Mouse (Mus musculus): ENCODE results near the gene Dlgap1. TPM values are rescaled to one million over a fixed set of nuclear protein-coding genes. Genes with fewer than 3 reads are reported as not detected.
"Not testable (repeated sequence)": the region's sequence is repeated elsewhere in the genome, so short reads cannot be mapped to it uniquely, and the experiment has no call there.

Gene Dlgap1
- polyA plus RNA-seq, 1 experiment from 2014 or later, result 7.4 TPM

DNA sequence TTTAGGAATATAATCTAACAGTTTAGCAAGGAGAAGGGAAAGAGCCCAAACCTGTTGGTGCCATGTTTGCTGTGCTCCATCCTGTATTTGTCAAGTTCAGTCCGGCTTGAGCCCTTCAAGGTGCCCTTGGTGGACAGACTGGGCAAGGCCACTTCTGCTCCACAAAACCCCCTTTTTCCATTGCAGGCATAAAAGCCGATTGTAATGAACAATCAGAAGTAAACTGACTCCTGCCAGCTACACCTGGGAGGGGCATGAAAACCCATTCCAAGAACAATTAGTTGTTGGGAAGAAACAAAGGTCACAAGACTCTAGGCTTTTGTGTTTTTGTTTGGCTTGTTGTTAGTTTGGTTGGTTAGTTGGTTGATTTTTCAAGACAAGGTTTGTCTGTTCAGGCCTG is 859.7 kb downstream of the Dlgap1 start:
- Histone ChIP-seq H3K27ac (no peak overlapping the region), H3K27me3 (peaks cover 14% of the 10 kb centered on the region; the same call in 1 of the 2 replicates), H3K4me3 (replicated peaks) (no peak overlapping the region), H3K4me1 (no peaks in the 10 kb centered on the region), H3K4me2 (no peak overlapping the region), H3K9me3 (no peaks in the 10 kb centered on the region), H3K36me3 (replicated peaks) (no peaks in the 10 kb centered on the region), H3K9ac (no peak overlapping the region)
- ATAC-seq (ENCODE audit: low FRiP score), result no peak
- 79% methylated on average over 2 of the region's 2 CpGs for WGBS

DNA sequence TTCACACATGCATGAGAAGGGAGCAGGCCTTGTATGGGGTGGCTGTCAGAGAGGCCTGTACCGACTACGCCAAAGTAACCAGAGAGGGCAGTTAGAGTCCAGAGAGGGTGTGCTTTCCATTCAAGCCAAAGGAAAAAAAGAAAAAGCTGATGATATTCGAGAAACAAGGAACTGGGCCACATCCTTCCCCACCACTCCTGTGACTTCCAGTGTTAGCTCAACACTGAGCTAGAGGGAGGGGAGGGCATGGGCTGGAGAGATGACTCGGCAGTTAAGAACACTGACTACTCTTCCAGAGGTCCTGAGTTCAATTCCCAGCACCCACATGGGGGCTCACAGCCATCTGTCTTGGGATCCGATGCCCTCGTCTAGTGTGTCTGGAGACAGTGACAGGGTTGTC is 860.3 kb downstream of the Dlgap1 start:
- no peak overlapping the region for H3K4me2 ChIP-seq
- peaks cover under 1% of the 10 kb centered on the region; the same call in 1 of the 2 replicates for H3K4me1 ChIP-seq
- no peak overlapping the region for H3K27ac ChIP-seq
- ATAC-seq (ENCODE audit: low FRiP score), result no peak
- H3K4me3 ChIP-seq (replicated peaks), result no peak overlapping the region
- WGBS, result 90% methylated on average over 6 of the region's 6 CpGs
- no peak overlapping the region for H3K9ac ChIP-seq
- H3K9me3 ChIP-seq, result no peaks in the 10 kb centered on the region
- H3K36me3 ChIP-seq (replicated peaks), result no peaks in the 10 kb centered on the region
- peaks cover 15% of the 10 kb centered on the region; the same call in 1 of the 2 replicates for H3K27me3 ChIP-seq

DNA sequence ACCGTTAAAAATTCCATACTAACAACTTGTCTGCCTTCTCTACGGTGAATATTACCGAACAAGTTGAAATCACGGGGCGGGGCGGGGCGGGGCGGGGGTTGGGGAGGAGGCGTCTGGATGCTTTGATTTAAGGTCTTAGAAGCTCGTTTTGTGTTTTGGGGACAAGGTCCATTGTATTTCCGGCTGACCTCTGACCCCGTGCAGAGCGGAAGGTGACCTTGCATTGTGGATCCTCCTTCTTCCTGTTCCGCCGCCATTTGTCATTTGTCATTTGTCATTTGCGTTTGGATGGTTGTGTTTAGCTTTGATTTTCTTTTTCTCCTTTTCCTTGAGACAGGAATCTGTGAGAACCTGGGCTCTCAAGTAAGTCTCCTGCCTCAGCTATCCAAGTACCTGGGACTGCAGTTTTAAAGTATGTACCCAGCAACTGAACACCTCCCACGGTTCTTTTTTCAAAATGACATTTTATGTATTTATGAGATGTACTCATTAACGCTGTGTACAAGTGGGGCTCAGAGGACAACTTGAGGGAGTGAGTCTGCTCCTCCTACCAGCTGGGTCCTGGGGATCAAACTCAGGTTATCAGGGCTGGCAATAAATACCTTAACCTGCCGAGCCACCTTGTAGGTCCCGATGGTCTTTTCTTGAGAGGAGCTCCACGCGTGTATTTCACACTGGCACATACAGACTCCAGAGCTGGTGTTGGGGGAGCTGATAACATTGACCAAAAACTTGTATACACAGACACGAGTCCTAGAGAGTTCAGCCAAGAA is 861.3 kb downstream of the Dlgap1 start:
- Histone ChIP-seq H3K36me3 (replicated peaks) (no peaks in the 10 kb centered on the region), H3K27me3 (peaks cover 15% of the 10 kb centered on the region; the same call in 1 of the 2 replicates), H3K27ac (no peak overlapping the region), H3K9me3 (no peaks in the 10 kb centered on the region), H3K4me2 (no peak overlapping the region), H3K9ac (no peak overlapping the region), H3K4me3 (replicated peaks) (no peak overlapping the region), H3K4me1 (peaks cover 8% of the 10 kb centered on the region)
- ATAC-seq (ENCODE audit: low FRiP score), result no peak
- WGBS, result 87% methylated on average over 23 of the region's 23 CpGs

DNA sequence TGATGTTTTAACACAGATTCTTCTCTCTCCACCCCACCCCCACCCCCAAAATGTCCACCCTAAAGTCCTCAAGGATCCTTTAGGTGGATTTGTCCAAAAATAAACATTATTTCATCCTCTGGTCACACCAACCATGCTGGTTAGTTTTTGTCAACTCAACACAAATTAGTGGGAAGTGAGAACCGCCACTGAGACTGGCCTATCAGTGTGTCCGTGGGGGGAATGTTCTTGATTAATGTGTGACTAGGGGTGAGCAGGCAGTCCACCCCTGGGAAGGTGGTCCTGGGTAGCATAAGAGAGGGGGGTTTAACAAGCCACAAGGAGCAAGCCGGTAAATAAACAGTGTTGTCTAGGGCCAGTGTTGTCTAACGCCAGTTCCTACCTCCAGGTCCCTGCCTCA is 862.7 kb downstream of the Dlgap1 start:
- Histone ChIP-seq H3K27ac (no peak overlapping the region), H3K4me3 (replicated peaks) (no peak overlapping the region), H3K4me1 (peaks cover 9% of the 10 kb centered on the region), H3K4me2 (no peak overlapping the region), H3K36me3 (replicated peaks) (no peaks in the 10 kb centered on the region), H3K9me3 (no peaks in the 10 kb centered on the region), H3K27me3 (peaks cover 20% of the 10 kb centered on the region; the same call in 1 of the 2 replicates), H3K9ac (no peak overlapping the region)
- ATAC-seq (ENCODE audit: low FRiP score), result no peak
- 86% methylated on average over 4 of the region's 4 CpGs for WGBS

DNA sequence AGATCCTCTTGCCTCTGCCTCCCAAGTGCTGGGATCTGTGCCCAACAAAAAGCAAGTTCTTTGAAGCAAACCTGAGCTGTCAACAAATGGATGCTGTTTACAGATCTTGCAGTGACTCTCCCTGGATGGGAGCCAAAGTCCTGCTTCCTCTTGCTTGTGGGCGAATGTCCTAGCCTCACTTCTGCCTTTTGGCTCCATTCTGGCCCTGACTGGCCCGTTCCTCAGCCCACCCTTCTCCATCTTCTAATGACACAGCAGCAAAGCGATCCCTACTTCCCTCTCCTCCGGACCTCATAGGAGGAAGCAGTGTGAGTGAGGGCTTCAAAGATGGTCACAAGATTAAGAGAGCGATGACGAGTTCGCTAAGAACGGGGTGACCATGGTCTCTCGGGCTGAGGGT is 863.7 kb downstream of the Dlgap1 start:
- 92% methylated on average over 9 of the region's 9 CpGs for WGBS
- Histone ChIP-seq H3K4me3 (replicated peaks) (no peak overlapping the region), H3K4me2 (no peak overlapping the region), H3K4me1 (peaks cover 9% of the 10 kb centered on the region), H3K27me3 (peaks cover 23% of the 10 kb centered on the region; the same call in 1 of the 2 replicates), H3K9ac (no peak overlapping the region), H3K9me3 (no peaks in the 10 kb centered on the region), H3K36me3 (replicated peaks) (no peaks in the 10 kb centered on the region), H3K27ac (no peak overlapping the region)
- ATAC-seq (ENCODE audit: low FRiP score), result no peak

DNA sequence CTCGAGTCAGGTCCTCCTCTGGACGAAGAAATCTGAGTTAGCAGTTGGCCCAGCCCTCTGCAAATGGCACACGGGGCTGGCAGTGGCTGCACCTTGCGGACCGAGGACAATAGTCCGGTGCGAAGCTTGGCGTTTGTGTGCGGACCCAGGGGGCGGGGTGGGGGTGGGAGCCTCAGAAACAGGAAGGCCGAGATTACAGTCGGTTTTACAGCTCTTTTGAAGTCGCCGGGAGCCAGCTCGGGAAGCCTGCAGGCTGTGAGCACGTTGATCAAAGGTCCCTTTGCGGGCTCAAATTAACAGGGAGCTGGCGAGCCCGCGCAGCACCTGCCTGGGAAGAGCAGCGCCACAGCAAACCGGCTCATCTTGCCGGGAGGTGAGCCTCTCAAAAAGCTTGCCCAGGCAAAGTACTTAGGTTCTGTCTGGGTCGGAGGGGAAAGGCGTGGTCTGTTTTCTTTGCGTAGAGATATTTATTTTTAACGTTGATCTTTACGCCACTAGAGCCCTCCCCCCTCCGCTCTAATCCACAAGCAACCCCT is 865.6 kb downstream of the Dlgap1 start:
- Histone ChIP-seq H3K4me1 (peaks cover 9% of the 10 kb centered on the region), H3K4me2 (peak overlapping the region; percentile 77), H3K27ac (peak overlapping the region; percentile 19), H3K9ac (peak overlapping the region; percentile 40), H3K27me3 (peaks cover 23% of the 10 kb centered on the region; the same call in 1 of the 2 replicates), H3K4me3 (replicated peaks) (peak overlapping the region; percentile 43), H3K9me3 (no peaks in the 10 kb centered on the region), H3K36me3 (replicated peaks) (no peaks in the 10 kb centered on the region)
- peak; percentile 59 for ATAC-seq (ENCODE audit: low FRiP score)
- WGBS, result under 1% methylated on average over 29 of the region's 29 CpGs

DNA sequence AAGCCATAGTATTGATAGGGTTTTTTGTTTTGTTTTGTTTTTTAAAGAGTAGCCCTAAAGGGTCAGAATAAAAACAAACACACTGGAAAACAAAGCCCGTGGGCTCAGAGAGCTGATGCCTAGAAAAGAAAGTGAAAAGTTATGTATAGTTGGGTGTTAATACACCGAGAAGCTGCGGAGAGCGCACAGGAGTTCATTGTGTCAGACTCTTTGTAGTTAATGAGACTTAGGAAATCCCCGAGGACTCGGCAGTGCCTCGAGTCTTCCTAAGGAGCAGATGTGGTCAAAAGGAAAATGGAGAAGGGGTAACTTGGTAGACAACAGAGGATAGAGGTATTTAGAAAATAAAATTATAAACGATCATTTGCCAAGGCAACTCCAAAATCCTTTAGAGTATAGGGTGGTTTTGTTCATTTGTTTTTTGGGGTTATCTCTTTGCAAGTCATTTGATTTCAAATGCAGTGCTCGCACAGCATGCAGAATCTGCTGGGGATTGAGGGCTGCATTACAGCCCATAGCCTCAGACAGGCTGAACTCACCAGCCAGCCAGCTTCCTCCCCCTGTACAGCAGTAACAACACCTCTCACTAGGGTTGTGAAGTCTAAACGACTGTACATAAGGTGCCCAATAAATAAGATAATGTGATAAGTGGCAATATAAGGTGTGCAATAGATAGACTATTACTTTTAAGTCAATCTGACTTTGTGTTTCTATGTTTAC is 866.4 kb downstream of the Dlgap1 start:
- Histone ChIP-seq H3K4me2 (peak overlapping the region; percentile 77), H3K4me3 (replicated peaks) (peak overlapping the region; percentile 43), H3K4me1 (peaks cover 9% of the 10 kb centered on the region), H3K27me3 (peaks cover 23% of the 10 kb centered on the region; the same call in 1 of the 2 replicates), H3K9me3 (no peaks in the 10 kb centered on the region), H3K27ac (peak overlapping the region; percentile 19; the same call in 1 of the 2 replicates), H3K36me3 (replicated peaks) (0 out of 2 replicates have a peak, but pooled peaks cover 5% of the 10 kb centered on the region), H3K9ac (peak overlapping the region; percentile 40)
- 1% methylated on average over 10 of the region's 10 CpGs for WGBS
- ATAC-seq (ENCODE audit: low FRiP score), result no peak

DNA sequence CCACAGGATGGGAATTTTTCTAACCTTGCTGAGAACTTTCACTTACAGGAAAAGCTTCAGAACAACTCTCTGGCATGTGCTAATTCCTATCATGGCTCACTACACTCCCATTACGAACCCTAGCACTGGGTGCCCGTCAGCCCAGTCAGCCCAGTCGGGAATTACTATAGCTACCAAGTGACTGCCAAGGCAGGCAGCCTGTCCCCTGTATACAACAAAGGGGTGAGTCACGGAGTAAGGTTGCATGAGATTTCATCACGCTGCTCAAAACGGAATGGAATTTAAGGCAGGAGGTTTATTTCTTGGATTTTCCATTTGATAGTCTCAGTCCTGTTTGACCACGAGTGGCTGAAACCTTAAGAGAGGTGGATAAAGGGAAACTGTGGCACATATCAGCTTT is 867.9 kb downstream of the Dlgap1 start:
- peaks cover 23% of the 10 kb centered on the region; the same call in 1 of the 2 replicates for H3K27me3 ChIP-seq
- H3K4me1 ChIP-seq, result peaks cover 9% of the 10 kb centered on the region
- H3K9me3 ChIP-seq, result no peaks in the 10 kb centered on the region
- H3K36me3 ChIP-seq (replicated peaks), result 0 out of 2 replicates have a peak, but pooled peaks cover 5% of the 10 kb centered on the region
- H3K27ac ChIP-seq, result no peak overlapping the region
- WGBS, result 50% methylated on average over 7 of the region's 7 CpGs
- ATAC-seq (ENCODE audit: low FRiP score), result no peak
- no peak overlapping the region for H3K4me2 ChIP-seq
- no peak overlapping the region for H3K9ac ChIP-seq
- H3K4me3 ChIP-seq (replicated peaks), result no peak overlapping the region

DNA sequence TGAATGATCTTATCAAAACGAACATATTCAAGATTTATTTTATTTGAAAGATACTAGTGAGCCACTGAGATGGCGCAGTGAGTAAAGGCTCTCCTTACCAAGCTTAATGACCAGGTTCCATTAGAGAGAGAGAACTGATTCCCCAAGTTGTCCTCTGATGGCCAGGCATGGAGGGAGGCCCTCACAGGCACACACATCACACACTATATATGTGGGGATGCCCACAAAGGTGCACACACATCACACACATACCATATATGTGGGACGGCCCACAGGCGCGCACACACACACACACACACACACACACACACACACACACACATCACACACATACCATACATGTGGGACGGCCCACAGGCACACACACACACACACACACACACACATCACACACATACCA is 868.6 kb downstream of the Dlgap1 start:
- H3K36me3 ChIP-seq (replicated peaks); H3K4me1 ChIP-seq; H3K9ac ChIP-seq; H3K4me3 ChIP-seq (replicated peaks); ATAC-seq (ENCODE audit: low FRiP score); H3K4me2 ChIP-seq; H3K9me3 ChIP-seq; H3K27ac ChIP-seq: not testable (repeated sequence)
- peaks cover 20% of the 10 kb centered on the region; the same call in 1 of the 2 replicates for H3K27me3 ChIP-seq
- WGBS, result 94% methylated on average over 6 of the region's 6 CpGs

DNA sequence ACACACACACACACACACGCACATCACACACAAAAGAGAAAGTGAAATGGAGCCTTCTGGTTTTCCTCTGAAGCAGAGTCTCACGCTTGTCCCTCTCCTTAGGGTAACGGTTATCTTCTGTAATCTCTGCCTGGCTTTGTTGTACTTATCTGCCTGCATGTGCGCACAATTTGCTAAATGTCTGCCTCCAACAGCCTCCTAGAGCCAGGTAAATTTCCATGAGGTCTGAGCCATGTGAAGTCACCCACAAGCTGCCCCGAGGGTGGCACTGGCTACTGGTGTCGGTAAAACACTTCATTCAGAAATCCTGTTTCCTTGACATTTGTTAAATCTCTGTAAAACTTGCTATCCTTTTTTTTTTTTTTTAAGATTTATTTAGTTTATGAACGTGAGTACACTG is 869.2 kb downstream of the Dlgap1 start:
- Histone ChIP-seq H3K9ac (no peak overlapping the region), H3K4me1 (peaks cover 9% of the 10 kb centered on the region), H3K36me3 (replicated peaks) (peaks cover 13% of the 10 kb centered on the region; the same call in 1 of the 2 replicates), H3K9me3 (no peaks in the 10 kb centered on the region), H3K27ac (no peak overlapping the region), H3K4me2 (no peak overlapping the region), H3K27me3 (0 out of 2 replicates have a peak, but pooled peaks cover 15% of the 10 kb centered on the region), H3K4me3 (replicated peaks) (no peak overlapping the region)
- WGBS, result 89% methylated on average over 7 of the region's 7 CpGs
- no peak for ATAC-seq (ENCODE audit: low FRiP score)

DNA sequence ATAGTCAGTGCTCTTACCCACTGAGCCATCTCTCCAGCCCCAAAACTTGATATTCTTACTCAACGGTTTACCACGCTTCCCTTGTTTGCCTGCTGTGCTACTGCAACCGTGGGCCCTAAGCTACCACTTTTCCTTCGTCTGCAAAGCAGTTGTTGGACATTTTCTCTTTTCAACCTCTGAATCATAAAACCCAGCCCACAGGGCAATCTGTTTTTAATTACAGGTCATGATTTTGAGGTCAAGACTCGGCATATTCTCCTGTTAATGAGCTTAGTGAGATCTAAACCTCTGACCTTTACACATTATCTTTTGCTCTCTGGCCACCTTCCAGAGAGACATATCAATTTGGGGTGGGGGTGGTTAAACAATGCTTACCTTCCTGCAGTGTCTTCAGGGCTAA is 869.7 kb downstream of the Dlgap1 start:
- ATAC-seq (ENCODE audit: low FRiP score), result no peak
- no peak overlapping the region for H3K4me3 ChIP-seq (replicated peaks)
- peaks cover 18% of the 10 kb centered on the region for H3K36me3 ChIP-seq (replicated peaks)
- H3K27ac ChIP-seq, result no peak overlapping the region
- no peak overlapping the region for H3K4me2 ChIP-seq
- H3K9ac ChIP-seq, result no peak overlapping the region
- H3K4me1 ChIP-seq, result peaks cover 9% of the 10 kb centered on the region
- WGBS, result 66% methylated on average over 5 of the region's 5 CpGs
- H3K27me3 ChIP-seq, result 0 out of 2 replicates have a peak, but pooled peaks cover 10% of the 10 kb centered on the region
- no peaks in the 10 kb centered on the region for H3K9me3 ChIP-seq

DNA sequence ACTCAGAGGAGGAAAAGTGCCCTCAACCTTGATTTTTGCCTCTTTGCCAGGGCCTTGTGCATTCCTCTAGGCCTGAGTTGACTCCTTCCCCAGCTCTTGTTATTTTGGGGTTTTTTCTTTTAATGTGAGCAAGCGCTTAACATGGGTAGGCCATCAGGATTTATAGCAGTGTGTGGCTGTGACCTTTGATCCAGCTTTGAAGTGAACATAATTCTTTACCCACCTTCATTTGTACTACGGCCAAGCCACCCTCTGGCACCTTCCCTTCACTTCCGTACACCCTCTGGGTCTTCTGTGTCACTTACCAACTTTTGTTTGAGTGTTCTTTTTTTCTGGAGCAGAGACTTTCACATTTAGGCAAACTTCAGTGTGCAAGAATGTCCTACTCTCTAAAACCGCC is 874.4 kb downstream of the Dlgap1 start:
- WGBS, result 81% methylated on average over 4 of the region's 4 CpGs
- peaks cover 6% of the 10 kb centered on the region for H3K27me3 ChIP-seq
- H3K9ac ChIP-seq, result no peak overlapping the region
- H3K36me3 ChIP-seq (replicated peaks), result peaks cover 28% of the 10 kb centered on the region
- H3K27ac ChIP-seq, result no peak overlapping the region
- no peak overlapping the region for H3K4me2 ChIP-seq
- H3K9me3 ChIP-seq, result no peaks in the 10 kb centered on the region
- H3K4me1 ChIP-seq, result peaks cover 26% of the 10 kb centered on the region
- no peak overlapping the region for H3K4me3 ChIP-seq (replicated peaks)
- ATAC-seq (ENCODE audit: low FRiP score), result no peak
